Mouse (Mus musculus) bone marrow, adult 2 months (tissue): Measurements from ENCODE around the gene Itch.

Source experiments
- CTCF ChIP-seq: fragments of 200-500 bp; IDR thresholded peaks from 2 replicates; pipeline ENCODE4 v1.5.1; 2011; ENCODE audit warnings: low read length, control low read depth; ENCODE audit not compliant: control insufficient read depth, insufficient read depth
- POLR2A ChIP-seq: fragments of 200-500 bp; IDR thresholded peaks from 2 replicates; pipeline ENCODE4 v1.6.1; 2011; ENCODE audit warnings: low read depth, mild to moderate bottlenecking, control low read depth, low read length, borderline replicate concordance; ENCODE audit not compliant: control insufficient read depth

DNA sequence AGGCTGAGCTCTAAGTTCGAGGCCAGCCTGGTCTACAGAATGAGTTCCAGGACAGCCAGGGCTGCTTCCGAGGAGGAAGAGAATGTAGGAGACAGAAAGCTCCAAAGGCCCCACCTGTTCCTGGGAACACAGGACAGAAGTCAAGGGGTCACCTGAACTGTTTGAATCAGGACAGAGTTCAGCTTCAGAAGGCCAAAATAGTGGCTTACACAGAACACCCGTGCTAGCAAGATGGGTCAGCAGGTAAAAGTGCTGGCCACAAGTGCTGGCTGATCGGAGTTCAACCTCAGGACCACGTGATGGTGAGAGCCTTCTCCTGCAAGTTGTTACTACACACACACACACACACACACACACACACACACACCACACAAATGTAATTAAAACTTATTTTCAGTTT lies 133.6 kb downstream of the Itch start:
- TF ChIP-seq CTCF (no peak), POLR2A (no peak)
